Mouse (Mus musculus) sigmoid colon, adult 10 weeks (tissue): Measurements from ENCODE around the gene Olfr1225. TPM values are rescaled to one million over a fixed set of nuclear protein-coding genes. Genes with fewer than 3 reads are reported as not detected.

Experiments
- polyA plus RNA-seq: library from polyadenylated mRNA; stranded (reverse); fragments of 350-450 nt; fragmentation: Illumina TruSeq; extraction: RNeasy Lipid Tissue Mini Kit (QIAGEN cat#74804); gene quantifications from one replicate; pipeline ENCODE4 v1.2.3, GENCODE M21; 2014; ENCODE audit warnings: low read depth, low replicate concordance

Gene Olfr1225
- polyA plus RNA-seq: not detected

GRCm38 (mm10) chr2:89174569-89174968, at the start of gene Olfr1225:
TSS of gene Olfr1225 (minus strand) at chr2:89174669.

GRCm38 (mm10) chr2:89199948-89200347, 25.5 kb upstream of the Olfr1225 start, which contains the start of gene Olfr1226:
TSS of gene Olfr1226 (minus strand) at chr2:89200048.

GRCm38 (mm10) chr2:89163991-89164390, 10.5 kb downstream of the Olfr1225 start, which contains the start of gene Olfr1224-ps1:
TSS of gene Olfr1224-ps1 (minus strand) at chr2:89164091.

GRCm38 (mm10) chr2:89151460-89151859, 23.0 kb downstream of the Olfr1225 start, which contains the start of gene Olfr1223:
TSS of gene Olfr1223 (minus strand) at chr2:89151560.

GRCm38 (mm10) chr2:89132954-89133353, 41.5 kb downstream of the Olfr1225 start, which contains the start of gene Olfr1222:
TSS of gene Olfr1222 (minus strand) at chr2:89133054.

Other genes with a start within 250 kb of the Olfr1225 start
- not detected for gene Olfr1211, start 236.6 kb downstream of the Olfr1225 start, polyA plus RNA-seq
- gene Olfr1212, start 220.7 kb downstream of the Olfr1225 start, polyA plus RNA-seq: not detected
- gene Gm13762, start 194.4 kb downstream of the Olfr1225 start, polyA plus RNA-seq: not detected
- gene Olfr1214, start 182.0 kb downstream of the Olfr1225 start, polyA plus RNA-seq: not detected
- not detected for gene Olfr1215, start 167.7 kb downstream of the Olfr1225 start, polyA plus RNA-seq
- not detected for gene Olfr1216, start 156.3 kb downstream of the Olfr1225 start, polyA plus RNA-seq
- not detected for gene Olfr1217, start 142.6 kb downstream of the Olfr1225 start, polyA plus RNA-seq
- not detected for gene Olfr1218, start 113.5 kb downstream of the Olfr1225 start, polyA plus RNA-seq
- gene Olfr1219, start 91.2 kb downstream of the Olfr1225 start, polyA plus RNA-seq: not detected
- gene Olfr1220, start 67.8 kb downstream of the Olfr1225 start, polyA plus RNA-seq: not detected
- not detected for gene Olfr1221, start 57.4 kb downstream of the Olfr1225 start, polyA plus RNA-seq
- gene Olfr1222, start 41.6 kb downstream of the Olfr1225 start, polyA plus RNA-seq: not detected
- not detected for gene Olfr1223, start 23.1 kb downstream of the Olfr1225 start, polyA plus RNA-seq
- not detected for gene Olfr1224-ps1, start 10.6 kb downstream of the Olfr1225 start, polyA plus RNA-seq
- 0.09 TPM for gene Olfr1226, start 25.4 kb upstream of the Olfr1225 start, polyA plus RNA-seq
- not detected for gene Olfr1228, start 79.4 kb upstream of the Olfr1225 start, polyA plus RNA-seq
- not detected for gene Olfr1229, start 113.3 kb upstream of the Olfr1225 start, polyA plus RNA-seq
- gene Olfr1230, start 122.6 kb upstream of the Olfr1225 start, polyA plus RNA-seq: not detected
- gene Olfr1231, start 132.4 kb upstream of the Olfr1225 start, polyA plus RNA-seq: not detected
- not detected for gene Olfr1232, start 155.0 kb upstream of the Olfr1225 start, polyA plus RNA-seq
- not detected for gene Olfr1233, start 167.7 kb upstream of the Olfr1225 start, polyA plus RNA-seq
- gene Olfr1234, start 190.2 kb upstream of the Olfr1225 start, polyA plus RNA-seq: not detected
- not detected for gene Olfr1238, start 235.0 kb upstream of the Olfr1225 start, polyA plus RNA-seq
- not detected for gene Olfr1239, start 245.7 kb upstream of the Olfr1225 start, polyA plus RNA-seq